Mouse (Mus musculus): ENCODE measurements around the gene Ccdc93. TPM values are rescaled to one million over a fixed set of nuclear protein-coding genes. Genes with fewer than 3 reads are reported as not detected.

Gene Ccdc93
- polyA plus RNA-seq, 1 experiment from 2014 or later = 5.8 TPM

- 89% methylated on average over 7 of the region's 7 CpGs for WGBS
Observed at GRCm38 (mm10) chr1:121435981-121436380, 5.1 kb downstream of the Ccdc93 start.

GRCm38 (mm10) chr1:121440535-121441381 lies 9.9 kb downstream of the Ccdc93 start:
- no peak overlapping the region for H3K4me3 ChIP-seq (ENCODE audit: low read depth, low read length)
- H3K9me3 ChIP-seq (replicated peaks; ENCODE audit: control insufficient read depth, low read length) = no peaks in the 10 kb centered on the region
- ATAC-seq = peak; percentile 77; the same call in 1 of the 2 replicates
- H3K4me2 ChIP-seq (ENCODE audit: low read length) = no peak overlapping the region
- H3K27ac ChIP-seq (ENCODE audit: low read depth, low read length) = no peak overlapping the region
- WGBS = 60% methylated on average over 13 of the region's 13 CpGs
- H3K27me3 ChIP-seq (replicated peaks; ENCODE audit: control insufficient read depth, insufficient read depth, low read length) = no peaks in the 10 kb centered on the region
- no peak overlapping the region for H3K9ac ChIP-seq (ENCODE audit: low read length)
- peaks cover 63% of the 10 kb centered on the region for H3K36me3 ChIP-seq (ENCODE audit: control insufficient read depth, insufficient read depth, low read length)
- no peaks in the 10 kb centered on the region for H3K4me1 ChIP-seq (ENCODE audit: control insufficient read depth, insufficient read depth, low read length)
- DNase-seq (ENCODE audit: low spot score) = peak; percentile 78

More at GRCm38 (mm10) chr1:121435981-121436380, 5.1 kb downstream of the Ccdc93 start:
- H3K27me3 ChIP-seq (replicated peaks; ENCODE audit: control insufficient read depth, insufficient read depth, low read length) = no peaks in the 10 kb centered on the region
- peaks cover 9% of the 10 kb centered on the region for H3K4me1 ChIP-seq (ENCODE audit: control insufficient read depth, insufficient read depth, low read length)
- no peak overlapping the region for H3K4me2 ChIP-seq (ENCODE audit: low read length)
- no peak overlapping the region for H3K27ac ChIP-seq (ENCODE audit: low read depth, low read length)
- no peak overlapping the region for H3K4me3 ChIP-seq (ENCODE audit: low read depth, low read length)
- peaks cover 26% of the 10 kb centered on the region for H3K36me3 ChIP-seq (ENCODE audit: control insufficient read depth, insufficient read depth, low read length)
- H3K9me3 ChIP-seq (replicated peaks; ENCODE audit: control insufficient read depth, low read length) = no peaks in the 10 kb centered on the region
- H3K9ac ChIP-seq (ENCODE audit: low read length) = no peak overlapping the region
- no peak for DNase-seq (ENCODE audit: low spot score)
- no peak for ATAC-seq

- 94% methylated on average over 6 of the region's 6 CpGs for WGBS
- H3K27ac ChIP-seq (ENCODE audit: low read depth, low read length) = no peak overlapping the region
- H3K36me3 ChIP-seq (ENCODE audit: control insufficient read depth, insufficient read depth, low read length) = peaks cover 80% of the 10 kb centered on the region
- no peaks in the 10 kb centered on the region for H3K9me3 ChIP-seq (replicated peaks; ENCODE audit: control insufficient read depth, low read length)
- no peak overlapping the region for H3K9ac ChIP-seq (ENCODE audit: low read length)
- no peak overlapping the region for H3K4me3 ChIP-seq (ENCODE audit: low read depth, low read length)
- no peaks in the 10 kb centered on the region for H3K4me1 ChIP-seq (ENCODE audit: control insufficient read depth, insufficient read depth, low read length)
- no peak for ATAC-seq
- H3K27me3 ChIP-seq (replicated peaks; ENCODE audit: control insufficient read depth, insufficient read depth, low read length) = no peaks in the 10 kb centered on the region
- no peak overlapping the region for H3K4me2 ChIP-seq (ENCODE audit: low read length)
- DNase-seq (ENCODE audit: low spot score) = no peak
Observed at GRCm38 (mm10) chr1:121444147-121444546, 13.3 kb downstream of the Ccdc93 start.

DNA sequence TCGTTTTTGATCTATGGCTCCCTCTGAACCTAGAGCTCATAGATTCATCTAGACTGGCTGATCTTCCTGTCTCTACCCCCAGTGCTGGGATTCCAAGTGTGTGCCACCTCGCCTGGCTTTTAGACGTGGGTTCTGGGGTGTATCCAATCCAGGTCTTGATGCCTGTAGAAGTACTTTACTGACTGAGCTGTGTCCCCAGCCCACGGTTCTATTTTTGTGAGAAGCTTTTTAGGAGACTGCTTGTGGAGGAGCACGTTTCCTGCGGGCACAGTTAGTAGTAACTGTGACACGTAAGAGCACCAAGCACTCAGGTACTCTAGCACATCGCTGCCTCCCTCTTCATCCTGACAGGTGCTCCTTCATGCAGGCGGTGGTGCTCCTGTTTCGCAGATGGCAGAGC lies 16.4 kb downstream of the Ccdc93 start:
- no peak for ATAC-seq
- peaks cover 78% of the 10 kb centered on the region for H3K36me3 ChIP-seq (ENCODE audit: control insufficient read depth, insufficient read depth, low read length)

GRCm38 (mm10) chr1:121448166-121448565 lies 17.3 kb downstream of the Ccdc93 start:
- H3K4me1 ChIP-seq (ENCODE audit: control insufficient read depth, insufficient read depth, low read length) = no peaks in the 10 kb centered on the region
- H3K4me3 ChIP-seq (ENCODE audit: low read depth, low read length) = no peak overlapping the region
- peaks cover 69% of the 10 kb centered on the region for H3K36me3 ChIP-seq (ENCODE audit: control insufficient read depth, insufficient read depth, low read length)
- DNase-seq (ENCODE audit: low spot score) (no peak), ATAC-seq (no peak)
- no peaks in the 10 kb centered on the region for H3K9me3 ChIP-seq (replicated peaks; ENCODE audit: control insufficient read depth, low read length)
- no peak overlapping the region for H3K27ac ChIP-seq (ENCODE audit: low read depth, low read length)
- no peaks in the 10 kb centered on the region for H3K27me3 ChIP-seq (replicated peaks; ENCODE audit: control insufficient read depth, insufficient read depth, low read length)
- H3K4me2 ChIP-seq (ENCODE audit: low read length) = no peak overlapping the region
- WGBS = 90% methylated on average over 19 of the region's 19 CpGs
- no peak overlapping the region for H3K9ac ChIP-seq (ENCODE audit: low read length)

More for the DNA sequence above, 16.4 kb downstream of the Ccdc93 start:
- H3K4me2 ChIP-seq (ENCODE audit: low read length) = no peak overlapping the region
- WGBS = 95% methylated on average over 10 of the region's 10 CpGs
- no peak overlapping the region for H3K9ac ChIP-seq (ENCODE audit: low read length)
- no peak for DNase-seq (ENCODE audit: low spot score)
- no peak overlapping the region for H3K27ac ChIP-seq (ENCODE audit: low read depth, low read length)
- no peaks in the 10 kb centered on the region for H3K27me3 ChIP-seq (replicated peaks; ENCODE audit: control insufficient read depth, insufficient read depth, low read length)
- H3K9me3 ChIP-seq (replicated peaks; ENCODE audit: control insufficient read depth, low read length) = no peaks in the 10 kb centered on the region
- no peak overlapping the region for H3K4me3 ChIP-seq (ENCODE audit: low read depth, low read length)
- H3K4me1 ChIP-seq (ENCODE audit: control insufficient read depth, insufficient read depth, low read length) = no peaks in the 10 kb centered on the region

GRCm38 (mm10) chr1:121451009-121451408 lies 20.2 kb downstream of the Ccdc93 start:
- no peak overlapping the region for H3K27ac ChIP-seq (ENCODE audit: low read depth, low read length)
- no peak overlapping the region for H3K4me2 ChIP-seq (ENCODE audit: low read length)
- no peaks in the 10 kb centered on the region for H3K27me3 ChIP-seq (replicated peaks; ENCODE audit: control insufficient read depth, insufficient read depth, low read length)
- H3K9me3 ChIP-seq (replicated peaks; ENCODE audit: control insufficient read depth, low read length) = no peaks in the 10 kb centered on the region
- ATAC-seq (0 out of 2 replicates have a peak, but pooled peaks have one; percentile 35), DNase-seq (ENCODE audit: low spot score) (no peak)
- 79% methylated on average over 7 of the region's 7 CpGs for WGBS
- no peak overlapping the region for H3K4me3 ChIP-seq (ENCODE audit: low read depth, low read length)
- H3K9ac ChIP-seq (ENCODE audit: low read length) = no peak overlapping the region
- no peaks in the 10 kb centered on the region for H3K4me1 ChIP-seq (ENCODE audit: control insufficient read depth, insufficient read depth, low read length)
- peaks cover 48% of the 10 kb centered on the region for H3K36me3 ChIP-seq (ENCODE audit: control insufficient read depth, insufficient read depth, low read length)

DNA sequence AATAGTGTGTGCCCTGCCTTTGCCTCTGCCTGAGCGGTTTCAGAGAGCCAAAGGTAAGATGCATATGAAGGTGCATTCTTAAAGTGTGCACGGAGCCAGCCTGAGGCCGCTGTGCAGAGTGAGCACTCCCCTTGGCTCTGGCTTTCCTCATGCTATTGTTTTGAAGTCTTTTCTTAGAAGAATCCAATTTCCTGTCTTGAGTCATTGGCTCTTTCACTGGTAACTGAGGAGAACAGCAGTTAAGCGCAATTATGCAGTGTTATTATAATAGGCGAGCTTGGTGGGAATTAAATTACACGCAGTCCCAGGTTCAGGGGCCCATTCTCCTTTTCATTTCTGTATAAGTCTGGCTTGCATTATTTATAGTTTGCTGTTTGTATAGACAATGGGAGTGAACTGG lies 21.6 kb downstream of the Ccdc93 start:
- DNase-seq (ENCODE audit: low spot score) = no peak
- WGBS = 15% methylated on average over 6 of the region's 6 CpGs
- no peak overlapping the region for H3K27ac ChIP-seq (ENCODE audit: low read depth, low read length)
- no peak overlapping the region for H3K4me3 ChIP-seq (ENCODE audit: low read depth, low read length)
- H3K4me1 ChIP-seq (ENCODE audit: control insufficient read depth, insufficient read depth, low read length) = no peaks in the 10 kb centered on the region
- H3K4me2 ChIP-seq (ENCODE audit: low read length) = no peak overlapping the region
- no peaks in the 10 kb centered on the region for H3K9me3 ChIP-seq (replicated peaks; ENCODE audit: control insufficient read depth, low read length)
- H3K36me3 ChIP-seq (ENCODE audit: control insufficient read depth, insufficient read depth, low read length) = peaks cover 44% of the 10 kb centered on the region
- peak; percentile 19; the same call in 1 of the 2 replicates for ATAC-seq
- H3K27me3 ChIP-seq (replicated peaks; ENCODE audit: control insufficient read depth, insufficient read depth, low read length) = no peaks in the 10 kb centered on the region
- no peak overlapping the region for H3K9ac ChIP-seq (ENCODE audit: low read length)

GRCm38 (mm10) chr1:121453053-121453452 lies 22.2 kb downstream of the Ccdc93 start:
- no peak overlapping the region for H3K4me2 ChIP-seq (ENCODE audit: low read length)
- H3K36me3 ChIP-seq (ENCODE audit: control insufficient read depth, insufficient read depth, low read length) = peaks cover 39% of the 10 kb centered on the region
- WGBS = 88% methylated on average over 4 of the region's 4 CpGs
- no peak overlapping the region for H3K4me3 ChIP-seq (ENCODE audit: low read depth, low read length)
- no peak for ATAC-seq
- H3K9ac ChIP-seq (ENCODE audit: low read length) = no peak overlapping the region
- H3K27ac ChIP-seq (ENCODE audit: low read depth, low read length) = no peak overlapping the region
- no peaks in the 10 kb centered on the region for H3K27me3 ChIP-seq (replicated peaks; ENCODE audit: control insufficient read depth, insufficient read depth, low read length)
- no peaks in the 10 kb centered on the region for H3K4me1 ChIP-seq (ENCODE audit: control insufficient read depth, insufficient read depth, low read length)
- no peaks in the 10 kb centered on the region for H3K9me3 ChIP-seq (replicated peaks; ENCODE audit: control insufficient read depth, low read length)
- DNase-seq (ENCODE audit: low spot score) = no peak

DNA sequence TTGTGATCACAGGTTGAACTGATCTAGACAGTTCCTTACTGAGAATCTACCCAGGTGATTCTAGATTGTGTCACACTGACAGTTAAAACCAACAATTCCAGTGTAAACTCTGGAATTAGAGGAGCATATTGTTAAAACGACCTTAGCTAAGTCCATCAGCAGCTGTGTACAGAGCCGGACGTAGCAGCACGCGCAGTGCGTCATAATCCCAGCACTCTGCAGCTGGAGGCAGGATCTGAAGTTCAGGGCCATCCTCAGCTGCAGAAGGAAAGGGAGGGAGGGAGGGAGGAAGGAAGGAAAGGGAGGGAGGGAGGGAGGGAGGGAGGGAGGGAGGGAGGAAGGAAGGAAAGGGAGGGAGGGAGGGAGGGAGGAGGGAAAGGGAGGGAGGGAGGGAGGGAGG lies 24.1 kb downstream of the Ccdc93 start:
- no peak for DNase-seq (ENCODE audit: low spot score)
- Histone ChIP-seq H3K27ac (ENCODE audit: low read depth, low read length) (no peak overlapping the region), H3K9ac (ENCODE audit: low read length) (no peak overlapping the region), H3K4me3 (ENCODE audit: low read depth, low read length) (no peak overlapping the region), H3K9me3 (replicated peaks; ENCODE audit: control insufficient read depth, low read length) (no peaks in the 10 kb centered on the region), H3K36me3 (ENCODE audit: control insufficient read depth, insufficient read depth, low read length) (peaks cover 20% of the 10 kb centered on the region; the same call in 1 of the 2 replicates), H3K4me1 (ENCODE audit: control insufficient read depth, insufficient read depth, low read length) (no peaks in the 10 kb centered on the region), H3K27me3 (replicated peaks; ENCODE audit: control insufficient read depth, insufficient read depth, low read length) (no peaks in the 10 kb centered on the region), H3K4me2 (ENCODE audit: low read length) (no peak overlapping the region)
- 86% methylated on average over 6 of the region's 6 CpGs for WGBS
- no peak for ATAC-seq
